Mouse (Mus musculus): ENCODE data around the gene Dppa2. TPM values are rescaled to one million over a fixed set of nuclear protein-coding genes. Genes with fewer than 3 reads are reported as not detected.

The Dppa2 gene
- polyA plus RNA-seq, 1 experiment from 2014 or later = not detected

Other genes starting within 250 kb of the Dppa2 start
- not detected in 2 replicates for gene Dppa4, start 20.2 kb upstream of the Dppa2 start, polyA plus RNA-seq (2014; fragmentation: Nextera tagmentation; extraction: Ambion mirVana)
- not detected in 2 replicates for gene Gm5485, start 108.5 kb downstream of the Dppa2 start, polyA plus RNA-seq (2014; fragmentation: Nextera tagmentation; extraction: Ambion mirVana)
- not detected in 2 replicates for gene Morc1, start 127.3 kb downstream of the Dppa2 start, polyA plus RNA-seq (2014; fragmentation: Nextera tagmentation; extraction: Ambion mirVana)

Data from heart, embryonic 14.5 days (tissue).